Mouse (Mus musculus): ENCODE measurements around the gene Mbnl2. TPM values are rescaled to one million over a fixed set of nuclear protein-coding genes. Genes with fewer than 3 reads are reported as not detected.

Mbnl2 gene
- polyA plus RNA-seq, 1 experiment from 2014 or later = 25.4 TPM

DNA sequence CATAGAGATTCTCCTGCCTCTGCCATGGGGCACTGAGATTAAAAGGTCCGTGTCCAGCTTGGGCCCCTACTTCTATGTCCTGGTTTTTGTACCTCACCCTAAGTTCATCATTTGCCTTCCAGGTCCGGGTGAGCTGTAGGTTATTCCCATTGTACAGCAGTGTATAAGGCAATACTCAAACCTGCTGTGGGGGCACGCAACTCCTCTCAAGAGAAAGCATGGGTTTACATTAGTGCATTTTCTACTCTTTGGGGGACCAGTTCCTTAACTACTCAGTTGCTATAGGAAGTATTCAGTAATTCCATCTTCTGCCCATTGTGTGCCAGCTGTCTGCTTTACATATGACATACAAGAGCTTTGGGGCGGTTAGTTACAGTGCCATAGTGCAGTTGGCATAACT lies 205.5 kb downstream of the Mbnl2 start:
- Histone ChIP-seq H3K27ac (ENCODE audit: low read depth, low read length) (no peak overlapping the region), H3K9ac (ENCODE audit: low read depth, low read length) (no peak overlapping the region), H3K4me3 (ENCODE audit: low read length) (no peak overlapping the region), H3K36me3 (ENCODE audit: control insufficient read depth, insufficient read depth, low read length) (no peaks in the 10 kb centered on the region), H3K4me1 (ENCODE audit: control insufficient read depth, insufficient read depth, low read depth, low read length) (peaks cover 22% of the 10 kb centered on the region), H3K4me2 (ENCODE audit: low read length) (peak overlapping the region; percentile 10), H3K9me3 (ENCODE audit: control insufficient read depth, low read length) (0 out of 2 replicates have a peak, but pooled peaks cover 2% of the 10 kb centered on the region), H3K27me3 (replicated peaks; ENCODE audit: control insufficient read depth, insufficient read depth, low read length) (no peaks in the 10 kb centered on the region)
- WGBS = 92% methylated on average over 4 of the region's 4 CpGs
- no peak for ATAC-seq

Other genes starting within 250 kb of the Mbnl2 start
- gene Oxgr1, start 233.2 kb upstream of the Mbnl2 start, polyA plus RNA-seq (2015; fragmentation: Nextera tagmentation; extraction: Ambion mirVana) = 0.04 TPM in 1 of 2 replicates, not detected in the other
- gene Rap2a, start 202.8 kb downstream of the Mbnl2 start, polyA plus RNA-seq (2015; fragmentation: Nextera tagmentation; extraction: Ambion mirVana) = 9.8 and 11.9 TPM in 2 replicates

All from hindbrain, embryonic 16.5 days (tissue).